Mouse (Mus musculus): ENCODE data around the gene Cipc. TPM values are rescaled to one million over a fixed set of nuclear protein-coding genes. Genes with fewer than 3 reads are reported as not detected.
A peak's percentile ranks its signal among the peaks of the same experiment; 100 is the strongest.

Gene Cipc
- polyA plus RNA-seq, 1 experiment from 2014 or later = 22.7 TPM

DNA sequence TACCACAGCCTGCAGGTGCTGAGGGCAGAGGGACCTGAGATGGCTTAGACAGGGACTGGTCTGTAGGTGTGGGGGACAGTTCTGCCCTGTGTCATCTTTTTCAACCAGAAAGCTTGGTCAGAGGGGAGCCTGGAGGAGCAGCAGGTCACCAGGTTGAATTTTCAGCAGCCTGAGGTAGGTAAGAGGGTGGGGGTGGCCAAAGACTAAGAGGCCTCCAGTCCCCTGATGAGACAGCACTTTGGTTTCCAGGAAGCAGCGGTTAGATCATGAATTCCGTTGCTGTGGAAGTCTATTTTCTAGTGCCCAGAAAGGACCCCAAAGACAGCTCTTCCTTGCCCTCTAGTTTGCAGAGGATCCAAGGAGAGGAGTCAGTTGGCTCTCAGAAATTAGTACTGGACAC is 32.5 kb upstream of the Cipc start:
- Histone ChIP-seq H3K9ac (no peak overlapping the region), H3K4me3 (replicated peaks) (no peak overlapping the region), H3K27me3 (no peaks in the 10 kb centered on the region), H3K9me3 (replicated peaks) (no peaks in the 10 kb centered on the region), H3K4me2 (no peak overlapping the region), H3K27ac (peak overlapping the region; percentile 52; the same call in 1 of the 2 replicates), H3K4me1 (peaks cover 35% of the 10 kb centered on the region), H3K36me3 (no peaks in the 10 kb centered on the region)
- ATAC-seq (replicated peaks; ENCODE audit: low FRiP score) = no peak
- WGBS = 55% methylated on average over 2 of the region's 2 CpGs

DNA sequence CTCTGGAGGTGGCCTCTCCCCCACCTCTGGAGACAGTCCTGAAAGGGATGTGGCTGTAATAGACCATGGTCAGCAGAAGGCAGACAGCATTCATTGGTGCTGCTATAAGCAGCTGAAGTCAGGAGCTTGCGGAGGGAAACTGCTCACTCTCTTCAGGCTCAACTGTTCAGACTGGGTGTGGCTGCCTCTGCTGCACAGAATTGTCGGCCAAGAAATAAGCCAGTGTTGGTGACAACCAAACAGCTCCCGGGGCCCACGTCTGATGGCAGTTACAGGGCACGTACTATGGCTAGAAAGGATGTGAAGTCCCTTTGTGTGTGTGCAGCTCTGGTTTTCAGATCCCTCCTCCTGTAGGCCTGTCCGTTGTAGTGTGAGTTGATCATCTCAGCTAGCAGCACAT is 32.1 kb upstream of the Cipc start:
- Histone ChIP-seq H3K36me3 (no peaks in the 10 kb centered on the region), H3K27ac (peak overlapping the region; percentile 52; the same call in 1 of the 2 replicates), H3K27me3 (no peaks in the 10 kb centered on the region), H3K9me3 (replicated peaks) (no peaks in the 10 kb centered on the region), H3K4me3 (replicated peaks) (no peak overlapping the region), H3K9ac (no peak overlapping the region), H3K4me1 (peaks cover 36% of the 10 kb centered on the region), H3K4me2 (no peak overlapping the region)
- ATAC-seq (replicated peaks; ENCODE audit: low FRiP score) = no peak
- 61% methylated on average over 6 of the region's 6 CpGs for whole genome bisulfite sequencing

DNA sequence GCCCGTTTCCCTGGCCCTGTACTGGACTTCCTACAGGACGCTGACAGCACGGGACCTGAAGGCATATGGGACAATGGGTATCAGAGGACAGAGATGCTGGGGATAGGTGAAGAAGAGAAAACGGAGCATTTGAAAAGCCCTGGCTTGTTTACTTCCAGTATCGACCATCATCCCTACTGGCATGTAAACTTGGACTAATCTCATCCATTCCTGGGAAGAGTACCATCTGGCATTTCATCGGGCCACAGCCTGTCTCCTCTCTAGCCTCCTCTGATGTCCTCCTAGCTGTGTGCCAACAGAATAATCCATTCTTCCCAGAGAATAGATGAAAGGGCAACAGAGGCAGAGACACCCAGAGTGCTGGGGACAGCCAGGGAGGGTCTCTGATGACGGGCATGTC is 31.2 kb upstream of the Cipc start:
- ATAC-seq (replicated peaks; ENCODE audit: low FRiP score) = no peak
- Histone ChIP-seq H3K27me3 (no peaks in the 10 kb centered on the region), H3K4me1 (peaks cover 36% of the 10 kb centered on the region), H3K36me3 (no peaks in the 10 kb centered on the region), H3K27ac (no peak overlapping the region), H3K9me3 (replicated peaks) (no peaks in the 10 kb centered on the region), H3K4me3 (replicated peaks) (no peak overlapping the region), H3K4me2 (no peak overlapping the region), H3K9ac (no peak overlapping the region)
- 80% methylated on average over 7 of the region's 7 CpGs for WGBS

DNA sequence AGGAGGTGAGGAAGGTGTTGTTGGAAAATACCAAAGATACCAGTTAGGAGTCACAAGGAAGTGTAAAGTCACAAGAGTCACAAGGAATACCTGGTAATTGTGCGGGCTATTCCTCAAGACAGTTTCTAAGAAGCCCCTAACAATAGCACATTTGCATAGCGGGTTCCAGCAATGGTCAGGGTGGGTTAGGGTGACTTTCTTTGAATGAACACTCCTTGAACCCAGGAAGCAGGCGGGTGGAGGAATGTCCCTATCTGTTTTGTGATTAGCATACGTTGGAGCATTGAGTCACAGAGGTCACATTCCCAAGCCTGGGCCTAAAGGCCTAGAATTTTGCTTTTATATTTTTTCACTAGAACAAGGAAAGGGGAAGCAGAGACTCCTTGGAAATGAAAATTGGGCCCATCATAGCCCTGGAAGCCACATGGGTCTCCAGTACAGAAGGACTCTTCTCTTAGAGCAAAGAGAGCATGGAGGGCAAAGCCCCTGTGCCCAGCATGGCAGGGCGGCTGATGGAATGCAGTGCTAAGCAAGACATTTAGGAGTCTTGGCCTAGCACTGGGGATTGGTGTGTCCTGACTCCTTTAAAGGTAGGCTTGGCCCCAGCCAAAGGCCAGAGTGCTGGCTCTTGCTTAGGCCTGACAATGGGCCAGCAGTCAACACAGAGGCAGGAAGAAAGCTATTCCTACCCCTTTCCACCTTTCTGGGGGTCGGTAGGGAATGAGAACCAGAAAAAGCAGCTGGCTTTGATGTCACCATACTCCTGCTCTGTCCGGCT is 29.9 kb upstream of the Cipc start:
- no peak overlapping the region for H3K9ac ChIP-seq
- no peaks in the 10 kb centered on the region for H3K9me3 ChIP-seq (replicated peaks)
- H3K4me2 ChIP-seq = no peak overlapping the region
- ATAC-seq (replicated peaks; ENCODE audit: low FRiP score) = no peak
- no peaks in the 10 kb centered on the region for H3K27me3 ChIP-seq
- no peak overlapping the region for H3K4me3 ChIP-seq (replicated peaks)
- H3K27ac ChIP-seq = no peak overlapping the region
- no peaks in the 10 kb centered on the region for H3K36me3 ChIP-seq
- WGBS = 79% methylated on average over 7 of the region's 7 CpGs
- peaks cover 27% of the 10 kb centered on the region for H3K4me1 ChIP-seq

DNA sequence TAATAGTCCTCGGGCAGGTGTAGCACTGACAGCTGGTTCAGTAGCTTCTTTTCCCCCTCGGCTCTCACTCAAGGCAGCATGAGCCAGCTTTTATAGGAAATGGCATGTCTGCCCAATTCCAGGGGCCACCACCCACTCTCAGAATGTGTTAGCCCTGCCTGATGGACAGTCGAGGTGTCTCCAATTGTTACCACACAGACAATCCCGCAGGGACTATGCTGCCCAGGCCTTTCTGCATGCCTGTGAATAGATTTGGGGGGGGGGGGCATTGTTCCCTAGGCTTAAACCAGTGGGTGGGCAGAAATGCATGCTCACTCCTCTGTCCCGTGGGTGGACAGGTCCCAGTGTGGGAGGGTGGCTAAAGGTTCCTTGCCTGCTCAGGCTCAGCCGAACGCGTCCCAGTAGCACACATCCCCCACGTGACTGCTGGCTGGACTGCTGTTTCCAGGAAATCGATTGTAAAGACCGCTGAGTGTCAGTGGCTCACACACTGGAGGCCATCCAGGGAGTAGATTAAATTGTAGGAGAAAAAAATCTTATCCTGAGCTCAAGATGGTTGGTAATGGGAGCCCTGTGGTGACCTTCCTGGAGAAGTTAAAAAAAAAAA is 28.4 kb upstream of the Cipc start:
- Histone ChIP-seq H3K9ac (no peak overlapping the region), H3K27ac (peak overlapping the region; percentile 32), H3K4me2 (no peak overlapping the region), H3K27me3 (no peaks in the 10 kb centered on the region), H3K36me3 (no peaks in the 10 kb centered on the region), H3K4me1 (peaks cover 17% of the 10 kb centered on the region), H3K4me3 (replicated peaks) (no peak overlapping the region), H3K9me3 (replicated peaks) (no peaks in the 10 kb centered on the region)
- WGBS = 16% methylated on average over 11 of the region's 11 CpGs
- peak; percentile 64; the same call in 1 of the 2 replicates for ATAC-seq (replicated peaks; ENCODE audit: low FRiP score)

DNA sequence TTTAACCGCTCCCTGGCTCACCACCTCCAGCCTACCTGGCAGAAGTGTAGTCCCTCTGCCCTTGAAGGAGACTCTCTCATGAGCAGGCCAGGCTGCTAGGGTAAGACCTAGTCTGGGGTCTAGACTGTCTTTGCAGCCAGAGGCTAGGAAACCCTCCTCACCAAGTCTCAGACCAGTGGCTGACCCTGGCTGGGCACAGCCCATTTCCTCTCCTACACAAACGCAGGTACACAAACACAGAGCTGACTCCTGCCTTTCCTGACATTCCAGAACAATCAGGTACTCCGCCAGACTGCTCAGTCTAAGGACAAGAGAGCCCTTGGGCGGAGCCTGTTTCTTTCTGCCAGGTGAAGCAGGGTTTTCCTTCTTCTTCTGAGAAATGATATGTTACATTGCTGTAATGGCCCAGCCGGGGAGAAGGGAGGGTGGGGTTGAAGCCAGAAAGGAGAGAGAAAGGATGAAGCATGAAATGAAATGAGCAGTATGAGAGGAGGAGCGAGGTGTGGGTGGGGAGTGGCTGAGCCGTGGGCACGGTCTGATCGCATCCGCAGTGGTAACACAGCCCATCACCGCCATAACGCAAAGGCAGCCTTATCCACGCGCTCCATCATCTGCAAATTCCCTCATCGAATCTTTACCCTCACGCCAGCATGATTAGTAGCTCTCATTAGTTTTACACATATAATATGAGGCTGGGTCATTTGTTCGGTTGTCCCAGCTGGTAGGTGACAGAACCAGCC is 27.7 kb upstream of the Cipc start:
- no peak overlapping the region for H3K4me2 ChIP-seq
- ATAC-seq (replicated peaks; ENCODE audit: low FRiP score) = no peak

DNA sequence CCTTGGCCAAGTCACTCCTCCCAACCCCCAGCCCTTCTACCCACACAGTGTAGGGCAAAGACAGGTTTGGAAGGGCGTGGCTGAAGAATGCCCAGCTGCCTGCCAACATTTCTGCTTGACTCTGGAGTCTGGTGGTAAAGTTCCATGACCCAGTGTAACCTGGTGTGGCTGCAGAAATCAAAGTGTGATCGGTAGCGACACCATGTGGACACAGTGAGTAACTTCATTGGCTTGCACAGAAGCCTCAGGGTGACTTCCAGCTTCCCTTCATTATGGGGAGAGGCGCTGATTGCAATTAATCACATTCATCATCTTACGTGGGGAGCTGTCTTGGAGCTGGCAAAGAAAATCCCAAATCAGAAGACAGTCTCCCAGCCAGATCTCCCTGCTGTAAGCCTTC is 23.0 kb upstream of the Cipc start:
- H3K36me3 ChIP-seq = no peaks in the 10 kb centered on the region
- peaks cover 9% of the 10 kb centered on the region for H3K4me1 ChIP-seq
- H3K9me3 ChIP-seq (replicated peaks) = 0 out of 2 replicates have a peak, but pooled peaks cover 3% of the 10 kb centered on the region
- no peak overlapping the region for H3K27ac ChIP-seq
- ATAC-seq (replicated peaks; ENCODE audit: low FRiP score) = peak; percentile 35
- no peak overlapping the region for H3K9ac ChIP-seq
- no peaks in the 10 kb centered on the region for H3K27me3 ChIP-seq
- H3K4me2 ChIP-seq = no peak overlapping the region
- no peak overlapping the region for H3K4me3 ChIP-seq (replicated peaks)
- WGBS = 4% methylated on average over 5 of the region's 5 CpGs

More for the DNA sequence above, 27.7 kb upstream of the Cipc start:
- peak overlapping the region; percentile 32 for H3K27ac ChIP-seq
- no peaks in the 10 kb centered on the region for H3K9me3 ChIP-seq (replicated peaks)
- 66% methylated on average over 17 of the region's 17 CpGs for WGBS
- no peaks in the 10 kb centered on the region for H3K36me3 ChIP-seq
- no peak overlapping the region for H3K4me3 ChIP-seq (replicated peaks)
- H3K4me1 ChIP-seq = peaks cover 20% of the 10 kb centered on the region
- H3K27me3 ChIP-seq = no peaks in the 10 kb centered on the region
- no peak overlapping the region for H3K9ac ChIP-seq

DNA sequence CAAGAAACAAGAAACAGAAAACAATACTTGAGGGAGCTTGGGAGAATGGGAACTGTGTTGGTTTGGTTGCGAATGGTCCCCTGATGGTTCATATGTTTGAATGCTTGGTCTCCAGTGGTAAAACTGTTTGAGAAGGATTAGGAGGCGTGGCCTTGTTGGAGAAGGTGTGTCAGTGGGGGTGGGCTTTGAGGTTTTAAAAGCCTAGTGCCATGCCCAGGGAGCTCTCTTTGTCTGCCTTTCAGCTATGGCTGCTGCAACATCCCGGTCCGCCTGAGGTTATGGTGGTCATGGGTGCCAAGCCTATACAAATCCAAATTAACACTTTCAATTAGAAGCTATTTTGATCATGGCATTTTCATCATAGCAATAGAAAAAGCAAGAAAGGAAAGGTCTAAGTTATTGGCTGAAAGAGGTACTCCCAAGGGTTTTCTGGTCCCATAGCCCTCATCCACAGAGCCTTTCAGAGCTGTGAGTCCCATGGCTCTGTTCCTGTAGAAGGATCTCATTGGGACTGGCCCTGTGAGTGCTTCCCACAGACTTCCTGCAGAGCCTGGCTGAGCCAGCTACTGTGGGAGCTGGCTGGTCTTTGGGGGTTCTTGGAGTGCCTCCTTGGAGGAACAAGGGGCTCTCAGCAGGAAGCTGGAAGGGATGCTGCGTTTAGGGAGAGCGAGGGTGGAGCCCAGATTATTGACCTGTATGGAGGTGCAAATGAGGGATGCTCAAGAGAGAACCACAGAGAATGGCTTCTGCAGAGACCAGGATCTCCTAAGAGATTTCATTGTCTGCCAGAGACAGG is 15.7 kb upstream of the Cipc start:
- H3K36me3 ChIP-seq = no peaks in the 10 kb centered on the region
- peaks cover 8% of the 10 kb centered on the region; the same call in 1 of the 2 replicates for H3K4me1 ChIP-seq
- H3K27me3 ChIP-seq = no peaks in the 10 kb centered on the region
- H3K9me3 ChIP-seq (replicated peaks) = 0 out of 2 replicates have a peak, but pooled peaks cover 3% of the 10 kb centered on the region
- H3K4me2 ChIP-seq = no peak overlapping the region
- no peak overlapping the region for H3K27ac ChIP-seq
- WGBS = 73% methylated on average over 6 of the region's 6 CpGs
- no peak overlapping the region for H3K4me3 ChIP-seq (replicated peaks)
- H3K9ac ChIP-seq = no peak overlapping the region
- no peak for ATAC-seq (replicated peaks; ENCODE audit: low FRiP score)

DNA sequence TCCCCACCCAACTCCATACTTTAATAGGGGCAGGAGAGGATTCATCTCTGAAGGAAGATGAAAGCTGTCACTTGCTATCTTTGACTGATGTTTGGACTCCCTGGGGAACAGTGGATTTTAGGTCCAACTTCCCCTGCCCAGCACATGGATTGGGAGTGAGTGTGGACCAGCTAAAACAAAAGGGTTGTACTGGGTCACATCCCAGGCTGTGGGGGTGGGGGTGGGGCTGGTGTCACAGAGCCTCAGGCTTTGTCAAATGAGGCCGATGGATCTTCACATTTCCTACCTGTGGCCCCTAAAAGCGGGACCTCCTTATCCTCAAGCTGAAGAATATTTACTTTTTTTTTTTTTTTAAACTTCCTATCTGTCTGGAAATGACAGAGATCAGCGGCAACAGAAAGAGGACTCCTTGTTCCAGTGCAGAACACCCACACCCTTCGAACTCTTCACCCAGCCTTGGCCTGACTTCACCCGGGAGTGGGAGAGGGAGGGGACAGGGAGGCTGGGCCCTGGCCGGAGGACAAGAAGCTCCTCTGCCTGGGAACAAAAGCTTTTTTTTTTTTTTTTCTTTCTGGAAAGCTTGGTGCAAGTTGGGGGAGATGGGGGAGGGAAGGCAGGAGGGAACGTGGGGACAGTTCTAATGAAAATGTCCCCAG is 14.8 kb upstream of the Cipc start:
- H3K4me1 ChIP-seq = peaks cover 8% of the 10 kb centered on the region; the same call in 1 of the 2 replicates
- no peaks in the 10 kb centered on the region for H3K27me3 ChIP-seq
- 0 out of 2 replicates have a peak, but pooled peaks cover 3% of the 10 kb centered on the region for H3K9me3 ChIP-seq (replicated peaks)
- H3K27ac ChIP-seq = no peak overlapping the region
- no peak overlapping the region for H3K9ac ChIP-seq
- no peak overlapping the region for H3K4me3 ChIP-seq (replicated peaks)
- ATAC-seq (replicated peaks; ENCODE audit: low FRiP score) = no peak
- no peaks in the 10 kb centered on the region for H3K36me3 ChIP-seq
- no peak overlapping the region for H3K4me2 ChIP-seq
- WGBS = 13% methylated on average over 7 of the region's 7 CpGs

DNA sequence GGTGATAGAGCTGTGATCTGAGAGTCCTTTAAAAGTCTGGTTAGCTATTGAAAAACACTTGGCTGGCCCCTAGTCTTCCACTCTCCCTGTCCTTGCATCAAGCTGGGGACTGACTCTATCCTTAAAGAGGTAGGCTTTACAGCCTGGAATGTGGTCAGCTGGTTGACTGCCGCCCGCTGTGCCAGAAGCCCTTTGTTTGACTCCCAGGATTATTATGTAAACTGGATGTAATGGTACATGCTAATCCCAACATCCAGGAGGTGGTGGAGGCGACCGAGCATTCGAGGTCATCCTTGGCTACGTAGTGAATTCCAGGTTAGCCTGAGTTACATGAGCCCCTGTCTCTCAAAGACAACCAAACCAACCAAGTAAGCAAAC is 14.3 kb upstream of the Cipc start:
- H3K9ac ChIP-seq = no peak overlapping the region
- H3K4me2 ChIP-seq = no peak overlapping the region
- H3K36me3 ChIP-seq = no peaks in the 10 kb centered on the region
- WGBS = 44% methylated on average over 6 of the region's 6 CpGs
- peaks cover 8% of the 10 kb centered on the region; the same call in 1 of the 2 replicates for H3K4me1 ChIP-seq
- 0 out of 2 replicates have a peak, but pooled peaks cover 3% of the 10 kb centered on the region for H3K9me3 ChIP-seq (replicated peaks)
- ATAC-seq (replicated peaks; ENCODE audit: low FRiP score) = no peak
- H3K27me3 ChIP-seq = no peaks in the 10 kb centered on the region
- H3K4me3 ChIP-seq (replicated peaks) = no peak overlapping the region
- no peak overlapping the region for H3K27ac ChIP-seq

DNA sequence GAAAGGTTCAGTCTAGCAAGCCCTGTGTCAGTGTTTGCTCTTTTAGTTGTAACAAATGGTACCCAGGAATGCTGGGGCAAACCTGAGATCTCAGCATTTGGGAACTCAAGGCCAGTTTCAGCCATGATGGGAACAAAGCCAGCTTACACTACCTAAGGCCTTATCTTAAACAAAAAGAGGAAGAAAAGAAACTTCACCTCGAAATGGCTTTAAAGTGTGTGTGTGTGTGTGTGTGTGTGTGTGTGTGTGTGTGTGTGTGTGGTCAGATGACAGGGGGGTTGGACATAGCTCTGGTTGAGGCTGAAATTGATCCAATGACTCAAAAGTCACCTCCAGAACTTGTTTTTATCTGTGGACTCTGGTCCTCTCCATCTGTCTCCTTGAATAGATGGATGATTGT is 12.1 kb upstream of the Cipc start:
- Histone ChIP-seq H3K4me3 (replicated peaks) (no peak overlapping the region), H3K4me2 (no peak overlapping the region), H3K27me3 (no peaks in the 10 kb centered on the region), H3K9ac (no peak overlapping the region), H3K36me3 (no peaks in the 10 kb centered on the region), H3K4me1 (peaks cover 8% of the 10 kb centered on the region; the same call in 1 of the 2 replicates), H3K27ac (no peak overlapping the region), H3K9me3 (replicated peaks) (no peaks in the 10 kb centered on the region)
- 72% methylated on average over 1 of the region's 1 CpGs for WGBS
- no peak for ATAC-seq (replicated peaks; ENCODE audit: low FRiP score)
